Mouse (Mus musculus): ENCODE measurements at regions not wholly inside any gene's neighbourhood (a gene's known extent, or its start where the extent isn't known, plus 50 kb on each side); places are given as distances from the start of the nearest gene placed in this dataset.
A peak's percentile ranks its signal among the peaks of the same experiment; 100 is the strongest.

DNA sequence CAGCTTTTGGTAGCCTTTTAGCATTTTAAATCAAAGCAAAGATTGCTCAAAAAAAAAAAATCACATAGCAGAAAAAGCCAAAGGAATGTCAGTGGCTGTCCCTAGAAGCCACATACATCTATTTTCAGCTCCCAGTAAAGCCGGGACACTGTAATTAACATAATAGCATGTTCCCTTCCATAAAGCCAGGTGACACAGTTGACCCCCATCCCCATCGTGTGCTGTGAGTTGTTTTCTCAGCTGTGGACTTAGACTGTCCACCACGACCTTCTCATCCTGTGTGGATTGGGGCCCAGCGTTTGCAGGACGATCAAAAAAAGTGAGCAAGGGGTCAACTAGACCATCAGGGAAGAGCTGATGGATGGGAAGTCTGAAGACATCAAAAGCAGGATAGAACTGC, 78.9 kb upstream of the Ctnnb1 start:
- ATAC-seq (replicated peaks; ENCODE audit: low read depth, poor library complexity, severe bottlenecking), result no peak

DNA sequence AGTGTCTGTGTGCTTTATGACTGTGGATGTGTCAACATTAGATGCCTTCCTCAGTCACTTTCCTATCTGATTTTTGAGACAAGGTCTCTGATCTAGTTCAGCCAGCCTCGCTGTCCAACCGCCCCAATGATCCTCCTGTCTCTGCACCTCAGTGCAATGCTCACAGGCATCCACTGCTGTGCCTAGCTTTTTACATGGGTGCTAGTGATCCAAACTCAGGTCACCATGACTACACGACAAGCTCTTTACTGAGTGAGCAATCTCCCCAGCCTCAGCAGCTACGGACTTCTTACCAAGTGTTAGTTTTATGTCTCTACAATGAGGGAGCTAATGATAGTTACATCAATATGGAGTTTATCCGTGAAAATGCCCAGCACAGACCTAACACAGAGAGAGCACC, 77.1 kb upstream of the Ctnnb1 start:
- ATAC-seq (replicated peaks; ENCODE audit: low read depth, poor library complexity, severe bottlenecking), result no peak

DNA sequence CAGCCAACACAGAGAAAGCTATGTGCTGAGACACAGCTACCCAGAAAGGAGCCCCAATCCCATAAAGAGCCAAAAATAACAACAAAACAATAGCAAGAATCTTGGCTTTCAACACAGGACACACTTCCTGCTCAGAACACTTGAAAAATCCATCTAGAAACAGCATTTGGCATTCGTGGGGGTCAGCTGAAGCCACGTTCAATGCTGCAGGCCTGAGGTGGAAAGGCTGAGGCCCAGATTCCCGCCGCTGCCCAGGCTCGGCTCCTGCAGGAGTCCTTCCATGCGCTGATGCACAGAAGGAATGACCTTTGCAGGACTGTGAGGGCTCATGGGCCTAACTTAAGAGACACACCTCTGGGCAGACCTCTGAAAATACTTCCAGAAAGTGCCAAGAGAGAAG, 76.4 kb upstream of the Ctnnb1 start:
- ATAC-seq (replicated peaks; ENCODE audit: low read depth, poor library complexity, severe bottlenecking), result no peak

DNA sequence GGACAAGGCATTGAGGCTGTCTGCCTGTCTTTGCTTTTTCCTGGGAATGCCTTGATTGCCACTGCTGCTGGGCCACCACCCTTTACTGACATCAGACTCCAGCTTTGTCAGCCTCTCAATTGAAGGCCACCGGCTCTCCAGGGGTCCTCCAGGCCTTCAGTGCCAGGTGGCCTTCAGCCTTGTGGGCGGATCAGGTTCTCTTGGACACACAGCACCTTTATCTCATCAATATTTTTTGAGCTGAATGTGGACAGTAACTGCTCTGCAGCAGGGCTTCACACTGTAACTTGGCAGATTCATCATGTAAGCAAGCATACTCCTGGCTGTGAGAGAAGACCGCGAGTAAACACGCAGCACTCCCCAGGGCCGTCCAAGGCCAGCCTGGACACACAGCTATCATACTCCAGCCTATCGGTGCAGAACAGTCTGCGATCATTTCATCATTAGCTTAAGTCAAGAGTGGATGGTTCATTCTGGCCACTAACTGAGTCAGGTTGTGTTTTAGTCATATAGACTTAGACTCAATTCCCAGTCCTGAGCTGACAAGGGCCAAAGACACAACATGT, 75.9 kb upstream of the Ctnnb1 start:
- no peak for ATAC-seq (replicated peaks; ENCODE audit: low read depth, poor library complexity, severe bottlenecking)

DNA sequence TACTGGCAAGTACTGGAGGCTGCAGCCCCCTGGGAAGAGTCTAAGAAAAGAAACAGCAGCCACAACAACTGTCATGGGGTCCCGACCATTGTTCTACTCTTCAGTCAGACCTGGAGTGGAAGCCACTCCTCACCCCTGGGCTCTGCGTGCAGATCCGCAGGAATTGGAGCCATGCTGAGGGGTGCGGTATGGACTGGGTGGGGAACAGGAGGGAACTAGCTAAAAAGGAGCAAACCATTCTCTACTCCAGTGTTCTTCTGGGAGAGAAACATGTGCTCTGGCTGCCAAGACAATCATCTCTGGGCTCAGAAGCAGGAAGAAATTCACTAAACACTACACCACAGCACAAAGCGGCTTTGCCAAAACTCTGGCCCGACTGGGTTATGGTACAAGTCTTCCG, 74.7 kb upstream of the Ctnnb1 start:
- no peak for ATAC-seq (replicated peaks; ENCODE audit: low read depth, poor library complexity, severe bottlenecking)

DNA sequence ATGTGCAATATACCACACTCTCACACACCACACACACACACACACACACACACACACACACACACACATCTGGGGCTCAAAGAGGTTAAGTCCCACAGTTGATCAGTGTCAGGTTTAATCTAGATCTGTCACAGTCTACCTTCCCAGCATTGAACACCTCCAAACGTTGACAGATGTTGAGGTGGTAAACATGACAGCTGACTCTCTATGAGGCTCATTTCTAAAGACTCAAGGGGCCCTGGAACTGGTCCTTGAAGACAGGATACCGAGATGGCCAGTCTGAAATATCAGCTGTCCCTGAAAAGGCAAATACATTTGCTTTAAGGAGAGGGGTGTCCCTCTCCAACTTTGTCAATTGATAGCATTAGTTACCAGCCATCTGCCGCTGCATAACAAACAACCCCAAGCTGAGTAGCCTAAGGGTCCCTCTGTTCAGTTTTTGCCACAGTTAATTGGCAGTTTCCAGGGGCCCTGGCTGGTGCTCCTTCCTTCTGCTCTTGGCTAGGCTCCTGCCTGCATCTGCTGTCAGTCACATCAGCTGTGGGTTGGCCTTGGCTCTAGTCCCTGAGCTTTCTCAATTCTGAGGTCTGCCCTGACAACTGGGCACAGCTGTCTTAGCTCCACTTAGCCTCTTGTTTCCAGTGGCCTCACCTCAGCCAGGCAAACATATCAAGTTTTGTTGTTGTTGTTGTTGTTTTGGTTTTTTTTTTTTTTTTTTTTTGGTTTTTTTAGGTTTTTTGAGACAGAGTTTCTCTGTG, 73.5 kb upstream of the Ctnnb1 start:
- peak; percentile 92 for ATAC-seq (replicated peaks; ENCODE audit: low read depth, poor library complexity, severe bottlenecking)

DNA sequence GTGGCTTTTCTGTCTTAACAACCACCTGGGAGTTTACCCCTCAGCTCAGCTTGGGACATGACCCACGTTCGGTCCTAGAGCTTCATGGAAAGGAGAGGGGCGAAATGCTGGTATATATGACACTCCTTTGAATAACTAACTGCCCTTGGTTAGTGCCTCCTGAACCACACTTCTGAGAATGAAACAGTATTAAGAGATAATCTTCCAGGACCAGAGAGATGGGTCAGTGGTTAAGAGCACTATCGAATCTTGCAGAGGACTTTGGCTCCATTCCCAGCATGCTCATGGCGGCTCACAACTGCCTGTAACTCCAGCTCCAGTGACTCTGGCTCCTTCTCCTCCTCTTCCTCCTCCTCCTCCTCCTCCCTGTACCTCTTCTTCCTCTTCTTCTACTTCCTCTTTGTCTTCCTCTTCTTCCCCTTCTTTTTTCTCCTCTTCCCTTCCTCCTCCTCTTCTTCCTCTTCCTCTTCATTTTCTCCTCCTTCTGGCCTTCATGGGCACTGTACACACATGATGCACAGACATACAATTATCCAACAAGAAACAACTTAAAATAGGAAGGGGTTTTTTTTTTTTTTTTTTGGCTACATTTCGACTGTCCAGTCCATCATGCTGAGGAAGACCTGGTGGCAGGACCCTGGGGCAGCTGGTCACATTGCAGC, 71.0 kb upstream of the Ctnnb1 start:
- ATAC-seq (replicated peaks; ENCODE audit: low read depth, poor library complexity, severe bottlenecking), result peak; percentile 64

DNA sequence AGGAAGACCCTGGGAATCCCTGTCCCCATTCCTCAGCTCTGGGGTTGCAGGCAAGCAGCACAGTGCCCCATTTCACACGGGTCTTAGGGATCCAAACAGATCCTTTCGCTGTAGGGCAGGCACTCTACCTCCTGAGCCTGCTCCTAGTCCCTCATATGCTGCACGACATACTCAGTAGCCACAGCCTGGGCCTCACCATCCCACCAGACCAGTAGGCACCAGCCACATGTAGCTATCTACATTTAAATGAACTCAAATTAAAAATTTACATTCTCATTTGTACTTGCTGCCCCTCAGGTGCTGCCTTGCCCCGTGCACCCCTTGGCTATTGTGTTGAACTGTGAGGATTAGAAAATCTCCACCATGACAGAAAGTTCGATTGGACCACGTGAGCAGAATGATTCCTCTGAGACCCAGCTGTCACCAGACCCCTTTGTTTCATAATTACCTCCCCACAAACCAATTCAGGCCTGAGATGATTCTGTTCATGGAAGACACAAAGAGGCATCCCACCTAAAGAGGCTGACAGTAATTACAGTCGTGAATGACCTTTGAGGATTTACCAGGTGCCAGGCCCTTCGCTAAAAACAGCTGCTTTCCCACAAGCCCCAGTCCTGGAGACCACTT, 67.9 kb upstream of the Ctnnb1 start:
- no peak for ATAC-seq (replicated peaks; ENCODE audit: low read depth, poor library complexity, severe bottlenecking)

DNA sequence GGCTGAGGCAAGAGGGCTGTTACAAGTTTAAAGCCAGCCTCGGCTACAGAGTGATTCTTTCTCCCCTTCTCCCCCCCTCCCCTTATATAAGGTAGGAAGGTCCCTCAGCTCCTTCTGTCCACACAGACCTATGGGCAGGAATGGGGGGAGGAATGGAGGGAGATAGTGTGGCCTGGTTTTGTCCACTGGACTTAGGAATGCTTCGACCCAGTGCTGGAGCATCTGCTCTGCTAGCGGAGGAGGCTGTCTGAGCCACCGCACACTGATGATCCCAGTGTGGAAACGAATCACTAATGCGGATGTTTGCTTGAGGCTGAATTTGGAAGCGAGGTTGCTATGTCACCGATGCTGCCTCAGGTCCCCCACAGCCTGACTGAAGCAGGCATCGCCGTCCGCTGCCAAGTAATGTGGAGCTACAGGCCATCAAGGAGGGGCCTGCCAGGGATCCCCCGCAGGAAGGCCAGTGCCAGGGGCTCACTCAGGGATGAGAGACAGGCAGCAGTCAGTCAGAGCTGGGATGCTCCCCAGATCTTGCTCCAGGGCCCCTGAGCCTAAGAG, 67.1 kb upstream of the Ctnnb1 start:
- ATAC-seq (replicated peaks; ENCODE audit: low read depth, poor library complexity, severe bottlenecking), result no peak

DNA sequence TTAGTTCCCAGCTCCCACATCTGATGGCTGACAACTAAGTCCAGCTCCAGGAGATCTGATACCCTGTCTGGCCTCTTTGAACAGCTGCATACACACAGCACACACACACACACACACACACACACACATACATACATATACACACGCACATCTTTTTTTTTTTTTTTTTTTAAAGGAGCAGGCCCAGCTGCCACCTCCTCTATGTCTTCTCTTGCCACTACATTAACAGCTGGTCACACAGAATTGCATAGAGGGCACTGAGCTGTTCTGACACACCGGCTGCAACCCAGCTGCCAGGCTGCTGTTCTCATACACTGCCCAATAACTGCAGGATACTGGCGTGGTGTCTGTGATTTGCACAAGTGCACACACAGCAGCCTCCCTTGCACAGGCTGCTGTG, 64.6 kb upstream of the Ctnnb1 start:
- no peak for ATAC-seq (replicated peaks; ENCODE audit: low read depth, poor library complexity, severe bottlenecking)

DNA sequence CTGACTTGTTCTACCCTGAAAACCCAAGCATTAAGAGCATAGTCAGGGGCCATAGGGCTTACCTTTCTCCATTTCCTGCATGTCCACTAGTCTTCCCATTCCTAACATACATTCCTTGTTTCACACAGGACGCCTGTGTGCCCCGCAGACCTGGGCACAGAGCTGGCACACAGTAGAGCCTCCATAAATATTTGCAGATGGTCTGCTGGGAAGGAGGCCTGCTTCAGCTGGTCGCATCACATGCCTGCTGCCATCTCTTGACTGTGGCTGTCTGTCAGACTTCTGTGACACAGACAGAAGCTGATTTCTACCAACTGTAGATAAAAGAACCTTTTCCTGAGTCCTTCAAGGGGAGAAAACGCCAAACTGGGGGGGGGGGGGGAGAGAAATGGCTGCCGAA, 62.8 kb upstream of the Ctnnb1 start:
- ATAC-seq (replicated peaks; ENCODE audit: low read depth, poor library complexity, severe bottlenecking), result peak; percentile 10

DNA sequence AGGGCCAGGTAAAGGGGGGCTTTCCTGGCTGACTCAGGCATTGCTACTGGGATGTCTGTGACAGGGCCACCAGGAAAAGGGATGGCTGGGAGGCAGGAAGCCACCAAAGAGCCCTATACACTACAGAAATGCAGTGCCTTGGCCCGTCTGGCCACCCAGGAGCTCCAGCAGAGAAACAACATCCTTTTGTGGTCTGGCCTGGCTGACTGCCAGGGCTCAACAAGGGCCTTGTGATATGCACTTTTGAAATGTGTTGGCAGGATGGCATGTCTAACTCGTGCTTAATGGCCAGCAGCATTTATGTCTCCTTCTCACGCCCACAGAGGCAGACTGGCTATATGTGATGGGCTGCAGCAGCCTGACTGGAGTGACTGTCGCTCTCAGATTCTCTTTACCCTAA, 62.3 kb upstream of the Ctnnb1 start:
- peak; percentile 72 for ATAC-seq (replicated peaks; ENCODE audit: low read depth, poor library complexity, severe bottlenecking)

DNA sequence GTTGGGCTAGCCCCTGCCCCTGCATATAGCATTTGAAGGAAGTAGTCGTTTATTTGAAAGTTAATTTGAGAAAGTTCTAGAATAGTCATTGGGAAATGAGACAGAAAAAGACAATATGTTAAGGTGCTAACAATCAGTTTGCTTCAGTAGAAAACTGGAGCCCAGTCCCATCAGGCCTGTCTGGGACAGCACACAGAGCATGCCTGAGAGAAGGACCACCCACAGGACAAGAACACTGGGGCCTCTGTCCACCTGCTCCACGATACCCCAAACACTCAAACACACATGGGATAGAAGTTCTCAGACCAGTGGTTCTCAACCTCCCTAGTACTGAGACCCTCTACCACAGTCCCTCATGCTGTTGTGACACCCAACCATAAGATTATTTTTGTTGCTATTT, 61.2 kb upstream of the Ctnnb1 start:
- ATAC-seq (replicated peaks; ENCODE audit: low read depth, poor library complexity, severe bottlenecking), result no peak

DNA sequence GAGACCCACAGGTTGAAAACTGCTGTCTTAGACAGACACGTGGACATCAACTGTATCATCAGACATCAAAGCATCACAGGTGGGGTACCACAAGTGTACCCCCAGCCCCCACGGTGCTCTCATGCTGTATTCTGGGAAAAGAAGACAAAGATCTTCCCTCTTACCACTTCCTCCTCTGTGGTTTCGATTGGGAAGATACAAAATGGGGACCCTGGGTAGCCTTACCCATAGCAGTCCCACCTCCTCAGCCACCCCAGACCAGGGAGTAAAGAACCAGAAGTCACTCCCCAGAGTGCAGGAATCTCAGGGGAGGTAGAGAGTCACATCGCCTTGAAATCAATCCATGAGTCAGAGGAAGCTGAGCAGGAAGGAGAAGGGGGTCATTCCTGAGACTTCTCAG, 60.7 kb upstream of the Ctnnb1 start:
- no peak for ATAC-seq (replicated peaks; ENCODE audit: low read depth, poor library complexity, severe bottlenecking)

DNA sequence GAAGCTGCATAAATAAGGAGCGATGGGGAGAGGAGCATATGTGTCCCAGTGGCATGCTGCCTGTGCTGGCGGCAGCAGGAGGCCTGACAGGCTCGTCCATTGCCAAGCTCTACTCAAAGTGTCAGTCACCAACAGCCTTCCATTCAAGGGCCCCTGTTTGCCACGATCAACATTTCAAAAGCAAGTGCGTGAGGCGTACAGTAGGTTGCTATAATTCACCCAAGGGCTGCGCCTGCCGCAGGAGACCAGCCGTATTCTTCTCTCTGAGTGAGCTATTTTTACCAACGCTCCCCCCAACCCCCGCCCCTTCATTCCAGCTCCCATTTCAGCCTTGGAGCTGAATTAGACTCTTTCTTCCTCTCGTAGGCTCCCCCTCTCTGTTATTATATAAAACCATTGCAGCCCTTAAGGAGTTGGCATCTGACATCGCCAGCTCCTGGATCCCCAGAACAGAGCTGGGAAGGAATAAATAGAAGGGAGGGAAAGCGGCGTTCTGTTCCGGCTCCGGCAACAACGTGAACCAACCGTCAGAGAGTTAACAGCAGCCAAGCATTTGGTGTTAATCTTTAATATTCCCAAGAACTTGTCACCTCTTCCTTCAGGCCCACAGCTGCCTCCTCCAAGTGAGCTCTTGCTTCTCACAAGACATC, 59.5 kb upstream of the Ctnnb1 start:
- ATAC-seq (replicated peaks; ENCODE audit: low read depth, poor library complexity, severe bottlenecking), result no peak

DNA sequence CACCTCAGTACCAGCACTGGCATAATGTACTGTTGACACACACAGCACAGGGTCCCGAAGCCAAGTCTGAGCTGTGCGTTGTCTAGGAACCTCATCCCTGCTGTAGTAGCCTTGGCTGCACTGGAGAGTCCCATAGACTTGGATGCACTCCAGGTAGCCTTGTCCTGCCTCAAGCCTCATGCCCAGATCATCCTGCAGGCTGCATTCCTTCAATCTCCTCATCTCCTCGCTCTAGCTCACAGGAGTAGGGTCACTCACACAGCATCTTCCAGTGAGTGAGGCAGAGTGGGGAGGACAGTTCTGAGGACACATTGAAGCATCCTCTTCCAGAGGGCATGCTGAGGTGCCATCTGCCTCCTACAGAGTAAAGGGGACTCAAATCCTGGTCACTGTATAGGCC, 55.7 kb upstream of the Ctnnb1 start:
- no peak for ATAC-seq (replicated peaks; ENCODE audit: low read depth, poor library complexity, severe bottlenecking)

DNA sequence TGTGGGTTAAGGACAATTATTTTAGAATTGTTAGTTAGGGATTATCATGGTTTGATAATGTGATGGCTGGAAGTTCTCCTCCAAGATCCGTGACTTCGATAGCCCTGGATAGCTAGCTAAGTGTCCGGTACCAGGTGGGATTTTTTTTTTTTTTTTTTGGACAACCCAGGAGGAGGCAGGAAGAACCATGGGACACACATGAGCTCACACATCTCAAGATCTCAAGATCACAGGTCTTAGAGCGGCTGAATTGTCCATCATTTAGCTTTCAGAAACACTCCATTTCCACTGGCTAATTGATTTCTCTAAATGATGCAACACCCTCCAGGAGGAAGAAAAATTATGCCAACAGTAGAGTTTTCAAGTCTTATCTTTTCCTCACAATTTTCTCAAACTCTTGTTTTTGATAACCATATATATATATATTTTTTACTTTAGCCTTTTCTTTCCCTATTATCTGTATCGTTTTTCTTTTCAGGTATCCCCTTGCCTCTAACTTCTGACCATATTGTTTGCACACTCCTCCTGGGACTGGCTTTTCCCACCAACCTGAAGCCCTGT, 54.5 kb upstream of the Ctnnb1 start:
- ATAC-seq (replicated peaks; ENCODE audit: low read depth, poor library complexity, severe bottlenecking), result no peak

DNA sequence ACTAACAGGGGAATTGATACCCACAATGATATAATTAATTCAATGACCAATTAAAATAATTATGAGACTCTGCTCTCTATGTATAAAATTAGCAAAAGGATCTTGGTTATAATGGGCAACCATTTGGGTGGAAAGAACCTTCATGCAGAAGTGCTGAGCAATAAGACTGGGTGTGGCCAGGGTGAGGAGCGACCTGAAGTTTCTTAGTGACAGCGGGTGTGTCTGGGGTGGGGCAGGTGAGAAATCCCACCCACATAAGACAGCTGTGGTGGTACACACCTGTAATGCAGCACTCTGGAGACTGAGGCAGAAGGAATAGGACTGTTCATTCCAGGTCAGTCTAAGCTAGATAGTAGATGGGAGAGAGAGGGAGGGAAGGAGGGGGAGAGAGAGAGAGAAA, 51.9 kb upstream of the Ctnnb1 start:
- ATAC-seq (replicated peaks; ENCODE audit: low read depth, poor library complexity, severe bottlenecking), result no peak
